Mouse (Mus musculus): ENCODE results near the gene Nacc1.

GRCm38 (mm10) chr8:84631813-84632212, 55.8 kb downstream of the Nacc1 start:
- TF ChIP-seq POLR2A (IDR thresholded peaks at IDR 0.05; ENCODE audit: low read depth, low read length) (no peak), CTCF (IDR thresholded peaks at IDR 0.05; ENCODE audit: extremely low read depth, insufficient read length, insufficient replicate concordance, low read depth, low read length) (no peak)

All from small intestine, adult 2 months (tissue).